Mouse (Mus musculus): ENCODE results near the gene Mrpl48. TPM values are rescaled to one million over a fixed set of nuclear protein-coding genes. Genes with fewer than 3 reads are reported as not detected.
A peak's percentile ranks its signal among the peaks of the same experiment; 100 is the strongest.

Mrpl48 gene
- polyA plus RNA-seq, 1 experiment from 2014 or later, result 77.3 TPM

DNA sequence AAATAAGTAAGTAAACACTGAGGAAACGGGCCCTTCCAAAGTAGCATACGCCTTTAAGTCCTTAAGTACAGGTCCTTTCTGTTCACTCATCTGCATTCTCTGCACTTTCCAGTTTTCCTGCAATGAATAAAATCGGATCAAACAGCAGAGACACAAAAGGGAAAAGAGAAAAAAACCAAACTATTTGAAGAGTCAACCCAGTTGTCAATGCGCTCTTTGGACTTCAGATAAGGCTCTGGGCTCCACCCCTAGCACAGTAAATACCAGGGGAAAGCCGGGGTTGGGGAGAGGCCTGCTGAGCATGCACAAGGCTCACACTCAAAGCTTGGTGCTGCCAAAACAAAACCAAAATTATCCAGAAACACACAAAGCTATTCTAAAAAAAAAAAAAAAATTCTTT lies 53.2 kb downstream of the Mrpl48 start:
- no peak overlapping the region for H3K9ac ChIP-seq
- peak overlapping the region; percentile 82 for H3K27ac ChIP-seq

DNA sequence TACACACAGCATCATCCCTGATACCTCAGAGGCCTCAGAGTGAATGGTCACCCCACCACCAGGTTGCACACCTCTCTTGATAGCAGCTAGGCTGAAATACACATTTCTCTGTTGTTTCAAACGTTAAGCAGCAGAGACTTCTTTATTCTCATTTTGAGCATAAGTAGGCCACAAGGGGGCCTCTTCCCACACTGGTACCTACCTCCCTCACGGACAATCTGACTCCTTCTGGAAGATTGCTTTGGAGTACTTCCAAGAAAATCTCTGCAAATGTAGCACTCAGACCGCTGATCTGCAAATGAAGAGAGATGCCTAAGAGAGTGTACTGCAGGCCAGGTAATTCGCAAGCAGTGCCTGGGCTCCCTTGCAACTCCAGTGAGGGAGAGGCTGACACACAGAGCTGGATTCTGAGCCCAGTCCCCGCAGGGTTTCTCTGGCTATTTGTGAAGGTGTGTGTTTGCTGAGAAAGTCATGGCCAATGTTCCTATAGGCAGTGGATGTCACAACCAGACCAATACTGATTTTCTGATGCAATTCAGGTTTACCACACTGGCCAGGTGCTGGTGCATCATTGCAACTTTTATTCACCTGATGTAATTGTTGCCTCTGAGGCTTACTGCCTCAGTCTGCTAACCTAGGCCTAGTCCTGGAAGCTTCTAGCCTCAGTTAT lies 57.6 kb downstream of the Mrpl48 start:
- Histone ChIP-seq H3K27ac (no peak overlapping the region), H3K4me2 (no peak overlapping the region), H3K4me3 (replicated peaks) (no peak overlapping the region), H3K9me3 (no peaks in the 10 kb centered on the region), H3K36me3 (peaks cover 5% of the 10 kb centered on the region; the same call in 1 of the 2 replicates), H3K9ac (no peak overlapping the region), H3K27me3 (replicated peaks) (no peaks in the 10 kb centered on the region), H3K4me1 (peaks cover 3% of the 10 kb centered on the region; the same call in 1 of the 2 replicates)
- WGBS, result 56% methylated on average over 5 of the region's 5 CpGs
- ATAC-seq (ENCODE audit: insufficient read depth, low FRiP score, low read depth), result no peak

More for the DNA sequence above, 53.2 kb downstream of the Mrpl48 start:
- 50% methylated on average over 5 of the region's 5 CpGs for WGBS
- no peak overlapping the region for H3K4me2 ChIP-seq
- H3K27me3 ChIP-seq (replicated peaks), result no peaks in the 10 kb centered on the region
- 0 out of 2 replicates have a peak, but pooled peaks have one; percentile 80 for ATAC-seq (ENCODE audit: insufficient read depth, low FRiP score, low read depth)
- H3K36me3 ChIP-seq, result no peaks in the 10 kb centered on the region
- no peaks in the 10 kb centered on the region for H3K9me3 ChIP-seq
- no peak overlapping the region for H3K4me3 ChIP-seq (replicated peaks)
- H3K4me1 ChIP-seq, result peaks cover 4% of the 10 kb centered on the region; the same call in 1 of the 2 replicates

DNA sequence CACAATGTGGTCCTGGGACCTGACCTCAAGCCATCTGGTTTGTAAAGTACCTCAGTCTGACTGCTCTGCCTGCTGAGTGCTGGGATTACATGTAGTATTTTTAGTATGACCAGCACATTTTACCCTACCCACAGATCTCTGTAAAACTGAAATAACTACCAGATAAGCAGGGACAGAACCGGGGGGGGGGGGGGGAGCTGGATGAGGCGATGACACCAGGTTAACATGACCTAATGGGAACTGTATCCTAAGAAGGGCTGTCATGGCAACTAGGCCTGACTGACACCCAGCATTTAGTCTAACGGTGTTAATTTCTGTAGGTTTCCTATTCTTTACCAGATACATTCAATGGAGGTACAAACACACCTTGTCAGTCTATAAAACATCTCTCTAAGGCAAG lies 58.3 kb downstream of the Mrpl48 start:
- Histone ChIP-seq H3K36me3 (peaks cover 5% of the 10 kb centered on the region; the same call in 1 of the 2 replicates), H3K4me2 (no peak overlapping the region), H3K4me3 (replicated peaks) (no peak overlapping the region), H3K27me3 (replicated peaks) (no peaks in the 10 kb centered on the region), H3K9ac (no peak overlapping the region), H3K27ac (no peak overlapping the region), H3K9me3 (no peaks in the 10 kb centered on the region), H3K4me1 (no peaks in the 10 kb centered on the region)
- no peak for ATAC-seq (ENCODE audit: insufficient read depth, low FRiP score, low read depth)
- 94% methylated on average over 3 of the region's 3 CpGs for WGBS

DNA sequence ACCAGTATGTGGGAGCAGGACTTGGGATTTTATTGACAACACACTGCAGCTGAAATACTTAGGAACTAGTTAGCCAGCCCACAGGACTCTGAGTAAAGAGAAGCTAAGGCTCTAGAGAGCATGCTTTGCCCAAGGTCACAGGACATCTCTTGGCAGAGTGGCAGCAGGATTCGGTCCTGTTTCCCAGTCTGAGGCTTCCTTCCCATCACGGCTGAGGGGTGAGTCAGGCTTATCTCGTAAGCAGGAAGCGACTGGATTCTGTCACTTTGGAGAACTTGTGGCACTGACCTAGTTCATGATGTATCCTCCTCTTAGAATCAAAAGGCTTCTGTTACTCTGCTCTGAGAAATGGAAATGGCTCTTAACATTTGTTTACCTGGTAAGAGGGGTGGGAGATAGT lies 60.5 kb downstream of the Mrpl48 start:
- no peak overlapping the region for H3K9ac ChIP-seq
- H3K4me2 ChIP-seq, result no peak overlapping the region
- whole genome bisulfite sequencing, result 63% methylated on average over 4 of the region's 4 CpGs
- peaks cover 5% of the 10 kb centered on the region; the same call in 1 of the 2 replicates for H3K36me3 ChIP-seq
- ATAC-seq (ENCODE audit: insufficient read depth, low FRiP score, low read depth), result no peak
- no peaks in the 10 kb centered on the region for H3K9me3 ChIP-seq
- H3K4me1 ChIP-seq, result no peaks in the 10 kb centered on the region
- no peaks in the 10 kb centered on the region for H3K27me3 ChIP-seq (replicated peaks)
- no peak overlapping the region for H3K4me3 ChIP-seq (replicated peaks)
- no peak overlapping the region for H3K27ac ChIP-seq

DNA sequence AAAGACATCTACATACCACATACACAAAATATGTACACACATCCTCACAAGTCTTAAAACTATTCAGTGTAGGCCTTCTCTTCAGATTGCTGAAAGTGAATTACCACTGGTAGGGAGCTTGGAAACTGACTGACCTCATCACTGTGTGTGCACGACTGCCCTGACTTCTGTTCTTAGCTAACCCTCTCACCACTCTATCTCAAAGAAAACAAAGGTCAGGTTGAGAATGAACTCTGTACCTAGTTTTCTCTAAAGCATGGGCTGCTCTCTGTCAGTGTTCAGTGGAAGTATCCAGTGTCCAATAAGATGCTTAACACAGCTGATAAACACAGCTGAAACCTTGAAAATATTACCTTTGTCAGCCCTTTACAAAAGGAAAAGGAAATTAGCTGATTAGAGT lies 63.7 kb downstream of the Mrpl48 start:
- no peak overlapping the region for H3K27ac ChIP-seq
- H3K27me3 ChIP-seq (replicated peaks), result no peaks in the 10 kb centered on the region
- no peak overlapping the region for H3K4me3 ChIP-seq (replicated peaks)
- no peaks in the 10 kb centered on the region for H3K9me3 ChIP-seq
- no peaks in the 10 kb centered on the region for H3K4me1 ChIP-seq
- 47% methylated on average over 1 of the region's 1 CpGs for WGBS
- no peak overlapping the region for H3K4me2 ChIP-seq
- H3K36me3 ChIP-seq, result peaks cover 16% of the 10 kb centered on the region
- no peak overlapping the region for H3K9ac ChIP-seq
- ATAC-seq (ENCODE audit: insufficient read depth, low FRiP score, low read depth), result no peak

DNA sequence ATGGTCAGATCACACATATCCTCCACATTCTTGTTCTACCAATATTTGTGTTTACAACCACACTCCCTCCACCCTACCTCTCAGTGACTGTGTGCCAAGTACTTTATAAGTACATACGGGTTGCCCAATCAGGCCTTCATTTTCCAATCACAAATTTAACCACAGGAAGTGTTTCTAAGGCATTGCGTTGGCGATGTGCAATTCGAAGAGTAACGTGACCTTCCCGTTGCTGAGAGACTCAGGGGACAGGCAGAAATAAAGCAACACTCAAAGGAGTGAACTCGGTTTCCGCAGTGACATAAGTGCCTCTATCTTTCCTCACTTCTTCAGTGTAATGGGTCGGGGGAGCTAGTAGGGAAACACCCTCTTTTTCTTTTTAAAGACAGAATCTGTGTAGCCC lies 68.6 kb downstream of the Mrpl48 start:
- Histone ChIP-seq H3K27ac (no peak overlapping the region), H3K9me3 (no peaks in the 10 kb centered on the region), H3K4me2 (no peak overlapping the region), H3K4me1 (0 out of 2 replicates have a peak, but pooled peaks cover 6% of the 10 kb centered on the region), H3K36me3 (peaks cover 18% of the 10 kb centered on the region), H3K4me3 (replicated peaks) (no peak overlapping the region), H3K9ac (no peak overlapping the region), H3K27me3 (replicated peaks) (no peaks in the 10 kb centered on the region)
- 94% methylated on average over 9 of the region's 9 CpGs for WGBS
- no peak for ATAC-seq (ENCODE audit: insufficient read depth, low FRiP score, low read depth)

DNA sequence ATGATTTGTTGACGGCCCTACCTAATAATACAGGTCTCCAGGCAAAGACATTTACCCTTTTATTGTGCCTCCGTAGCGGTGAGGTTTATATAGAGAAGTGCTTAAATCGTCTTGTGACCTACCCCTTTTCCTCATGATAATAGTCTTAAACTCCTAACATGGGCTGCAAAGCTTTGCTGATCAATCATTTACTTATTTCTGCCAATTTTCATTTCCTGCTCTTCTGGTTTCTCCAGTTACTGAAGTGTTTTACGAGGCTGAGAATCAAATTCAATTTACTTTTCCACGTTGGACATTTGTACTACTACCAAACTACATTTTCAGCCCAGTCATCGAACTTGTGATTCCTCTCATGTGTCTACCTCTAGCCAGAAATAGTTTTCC lies 70.6 kb downstream of the Mrpl48 start:
- 20% methylated on average over 7 of the region's 7 CpGs for WGBS
- peak overlapping the region; percentile 93 for H3K27ac ChIP-seq
- ATAC-seq (ENCODE audit: insufficient read depth, low FRiP score, low read depth), result no peak
- peaks cover 18% of the 10 kb centered on the region for H3K36me3 ChIP-seq
- H3K27me3 ChIP-seq (replicated peaks), result no peaks in the 10 kb centered on the region
- H3K4me2 ChIP-seq, result peak overlapping the region; percentile 58
- H3K4me1 ChIP-seq, result peaks cover 9% of the 10 kb centered on the region; the same call in 1 of the 2 replicates
- peak overlapping the region; percentile 76; the same call in 1 of the 2 replicates for H3K9ac ChIP-seq
- no peaks in the 10 kb centered on the region for H3K9me3 ChIP-seq
- H3K4me3 ChIP-seq (replicated peaks), result peak overlapping the region; percentile 79

DNA sequence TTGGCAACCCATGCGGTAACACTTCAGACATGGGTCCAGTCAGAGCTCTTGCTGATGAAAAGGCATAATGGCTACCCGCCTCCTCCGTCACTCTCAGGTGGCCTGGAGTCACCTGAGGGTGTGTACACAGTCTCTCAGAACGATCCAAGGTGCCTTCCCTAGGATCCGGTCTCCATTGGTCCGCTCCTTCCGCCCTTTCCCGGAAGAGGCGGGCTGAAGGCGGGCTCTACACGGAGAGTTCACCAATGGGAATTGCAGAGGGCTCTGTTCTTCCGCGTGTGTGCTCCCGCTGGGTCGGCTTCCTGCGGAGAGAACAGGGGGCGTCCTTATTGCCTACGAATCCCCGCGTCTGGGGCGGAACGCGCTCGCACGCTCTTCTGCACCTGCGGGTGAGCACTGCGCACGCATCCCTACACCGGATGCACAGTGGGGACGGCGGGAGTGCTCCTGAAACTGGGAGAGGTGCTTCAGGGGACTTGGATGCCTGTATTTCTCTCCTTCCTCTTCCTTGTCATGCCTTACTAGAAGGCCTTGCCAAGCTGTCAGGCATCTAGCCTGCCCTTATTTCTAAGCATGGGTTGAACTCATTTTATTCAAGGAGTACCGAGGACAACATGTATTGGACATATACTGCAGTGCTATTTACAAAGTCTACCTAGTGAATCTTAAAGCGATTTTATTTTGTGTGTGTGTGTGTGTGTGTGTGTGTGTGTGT lies 71.1 kb downstream of the Mrpl48 start, which contains the start of gene Coa4:
TSS of gene Coa4 (plus strand) at position 268 of the 715 bp plus-strand sequence.
- Histone ChIP-seq H3K9me3 (no peaks in the 10 kb centered on the region), H3K27me3 (replicated peaks) (no peaks in the 10 kb centered on the region), H3K9ac (peak within 1 kb of the TSS; percentile 76), H3K4me2 (peak within 1 kb of the TSS; percentile 58), H3K4me3 (replicated peaks) (peak within 1 kb of the TSS; percentile 79), H3K27ac (peak within 1 kb of the TSS; percentile 93), H3K4me1 (peaks cover 9% of the 10 kb centered on the region; the same call in 1 of the 2 replicates), H3K36me3 (peaks cover 18% of the 10 kb centered on the region)
- ATAC-seq (ENCODE audit: insufficient read depth, low FRiP score, low read depth), result peak; percentile 99
- under 1% methylated on average over 33 of the region's 33 CpGs for WGBS

DNA sequence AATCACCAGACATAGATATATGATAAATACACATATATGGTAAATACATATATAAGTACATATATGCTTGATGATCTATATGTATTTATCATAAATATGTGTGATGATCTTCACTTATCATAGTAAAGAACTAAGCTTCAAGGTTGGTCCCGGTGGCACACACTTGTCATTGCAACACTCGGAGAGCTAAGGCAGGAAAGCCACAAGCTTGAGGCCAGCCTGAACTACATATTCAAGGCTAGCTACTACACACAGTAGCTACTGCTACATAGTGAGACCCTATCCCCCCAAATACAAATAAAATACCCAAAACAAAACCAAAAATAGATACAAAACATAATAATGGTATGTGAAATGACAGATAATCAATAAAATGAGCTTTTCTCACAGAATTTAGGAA lies 72.3 kb downstream of the Mrpl48 start:
- H3K4me2 ChIP-seq, result no peak overlapping the region
- no peak for ATAC-seq (ENCODE audit: insufficient read depth, low FRiP score, low read depth)
- peaks cover 18% of the 10 kb centered on the region for H3K36me3 ChIP-seq
- peaks cover 9% of the 10 kb centered on the region; the same call in 1 of the 2 replicates for H3K4me1 ChIP-seq
- no peak overlapping the region for H3K9ac ChIP-seq
- no peak overlapping the region for H3K4me3 ChIP-seq (replicated peaks)
- H3K27ac ChIP-seq, result no peak overlapping the region
- WGBS, result 65% methylated on average over 2 of the region's 2 CpGs
- no peaks in the 10 kb centered on the region for H3K27me3 ChIP-seq (replicated peaks)
- no peaks in the 10 kb centered on the region for H3K9me3 ChIP-seq

DNA sequence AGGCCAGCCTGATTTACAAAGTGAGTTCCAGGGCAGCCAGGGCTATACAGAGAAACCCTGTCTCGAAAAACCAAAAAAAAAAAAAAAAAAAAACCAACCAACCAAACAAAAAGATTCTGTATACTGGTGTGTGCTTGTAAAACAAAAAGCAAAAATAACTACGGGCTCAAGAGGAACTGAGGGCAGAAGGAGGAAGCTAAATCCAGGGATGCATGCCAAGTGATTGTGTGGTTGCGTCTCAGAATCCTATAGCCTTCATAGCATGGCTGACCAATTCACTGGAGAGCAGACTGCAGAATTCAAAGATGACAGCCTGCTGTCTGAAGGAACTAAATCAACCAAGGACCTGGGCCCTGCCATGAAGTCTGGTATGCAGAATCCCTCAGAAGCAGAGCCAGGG lies 73.9 kb downstream of the Mrpl48 start:
- Histone ChIP-seq H3K36me3 (peaks cover 5% of the 10 kb centered on the region), H3K4me1 (peaks cover 9% of the 10 kb centered on the region; the same call in 1 of the 2 replicates), H3K27me3 (replicated peaks) (no peaks in the 10 kb centered on the region), H3K9ac (no peak overlapping the region), H3K27ac (no peak overlapping the region), H3K9me3 (no peaks in the 10 kb centered on the region), H3K4me2 (no peak overlapping the region), H3K4me3 (replicated peaks) (no peak overlapping the region)
- ATAC-seq (ENCODE audit: insufficient read depth, low FRiP score, low read depth), result no peak
- WGBS, result 77% methylated on average over 3 of the region's 3 CpGs

DNA sequence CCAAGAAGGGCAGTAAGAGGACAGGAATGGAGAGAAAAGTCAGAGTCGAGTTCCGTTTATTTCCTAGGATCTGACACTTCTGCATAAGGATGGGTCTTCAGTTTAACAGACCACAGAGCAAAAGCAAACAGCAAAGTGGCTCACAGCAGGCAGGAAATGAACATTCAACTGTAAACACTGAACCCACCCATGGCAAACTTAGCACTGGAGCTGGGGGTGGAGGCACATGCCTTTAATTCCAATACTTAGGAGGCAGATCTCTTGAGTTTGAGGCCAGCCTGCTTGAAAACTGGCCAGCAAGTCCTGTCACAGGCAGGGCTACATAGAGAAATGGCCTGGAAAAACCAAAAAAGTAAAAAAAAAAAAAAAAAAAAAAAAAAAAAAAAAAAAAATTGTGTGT lies 74.6 kb downstream of the Mrpl48 start:
- H3K4me2 ChIP-seq, result no peak overlapping the region
- no peaks in the 10 kb centered on the region for H3K36me3 ChIP-seq
- 0 out of 2 replicates have a peak overlapping the region, but pooled peaks have one; percentile 18 for H3K27ac ChIP-seq
- no peak overlapping the region for H3K9ac ChIP-seq
- peaks cover 9% of the 10 kb centered on the region; the same call in 1 of the 2 replicates for H3K4me1 ChIP-seq
- H3K27me3 ChIP-seq (replicated peaks), result no peaks in the 10 kb centered on the region
- ATAC-seq (ENCODE audit: insufficient read depth, low FRiP score, low read depth), result no peak
- 35% methylated on average over 2 of the region's 2 CpGs for WGBS
- no peaks in the 10 kb centered on the region for H3K9me3 ChIP-seq
- no peak overlapping the region for H3K4me3 ChIP-seq (replicated peaks)

DNA sequence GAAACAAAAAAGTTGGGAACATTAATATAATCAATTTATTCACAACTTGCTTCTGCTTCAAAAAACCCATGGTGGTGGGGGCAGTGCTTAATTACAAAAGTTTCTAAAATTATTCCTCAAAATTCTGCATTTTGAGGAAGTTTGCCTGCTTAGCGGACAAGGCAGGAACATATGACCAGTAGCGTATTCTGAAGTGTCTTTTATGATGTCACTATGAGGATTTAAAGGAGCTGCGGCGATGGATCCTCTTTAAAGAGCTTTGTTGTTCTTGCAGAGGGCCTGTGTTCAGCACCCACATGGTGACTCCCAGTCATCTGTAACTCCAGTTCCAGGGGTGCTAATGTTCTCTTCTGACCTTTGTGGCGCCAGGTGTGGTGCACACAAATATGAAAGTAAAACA lies 77.3 kb downstream of the Mrpl48 start:
- H3K36me3 ChIP-seq, result no peaks in the 10 kb centered on the region
- no peak overlapping the region for H3K4me3 ChIP-seq (replicated peaks)
- H3K27me3 ChIP-seq (replicated peaks), result no peaks in the 10 kb centered on the region
- no peak overlapping the region for H3K4me2 ChIP-seq
- no peaks in the 10 kb centered on the region for H3K9me3 ChIP-seq
- 88% methylated on average over 5 of the region's 5 CpGs for WGBS
- ATAC-seq (ENCODE audit: insufficient read depth, low FRiP score, low read depth), result no peak
- no peak overlapping the region for H3K27ac ChIP-seq
- H3K4me1 ChIP-seq, result peaks cover 3% of the 10 kb centered on the region; the same call in 1 of the 2 replicates
- no peak overlapping the region for H3K9ac ChIP-seq
